Mouse (Mus musculus) activated CD4-positive, CD25-positive, alpha-beta regulatory T cell, adult 4 months (primary cell): ENCODE data around the gene Slc12a9. TPM values are rescaled to one million over a fixed set of nuclear protein-coding genes. Genes with fewer than 3 reads are reported as not detected.
"Not testable (repeated sequence)": the region's sequence is repeated elsewhere in the genome, so short reads cannot be mapped to it uniquely, and the experiment has no call there.

ENCODE experiments used
- ATAC-seq: one replicate; pipeline ENCODE4 v1.8.0; 2017
- polyA plus RNA-seq, 2 experiments: library from polyadenylated mRNA; unstranded; fragments of 100-300 nt; shearing (Covaris generic); gene quantifications; one replicate each; pipeline ENCODE4 v1.2.1; 2017

Slc12a9 gene
- polyA plus RNA-seq, 2 experiments from 2014 or later = 7.8 to 10.1 TPM

GRCm38 (mm10) chr5:137286655-137287031 is 46.8 kb downstream of the Slc12a9 start:
- ATAC-seq = no peak

- ATAC-seq = no peak
Observed at GRCm38 (mm10) chr5:137285986-137286385, 47.4 kb downstream of the Slc12a9 start.

GRCm38 (mm10) chr5:137285045-137285444 is 48.4 kb downstream of the Slc12a9 start:
- no peak for ATAC-seq

GRCm38 (mm10) chr5:137284411-137284810 is 49.0 kb downstream of the Slc12a9 start:
- not testable (repeated sequence) for ATAC-seq

- no peak for ATAC-seq
Observed at GRCm38 (mm10) chr5:137277360-137278342, 55.7 kb downstream of the Slc12a9 start.

- peak; percentile 80 for ATAC-seq
Observed at GRCm38 (mm10) chr5:137268131-137268910, 65.1 kb downstream of the Slc12a9 start.

- no peak for ATAC-seq
Observed at GRCm38 (mm10) chr5:137264787-137265186, 68.6 kb downstream of the Slc12a9 start.

Other genes starting within 250 kb of the Slc12a9 start
- gene Trim56, start 217.4 kb downstream of the Slc12a9 start, polyA plus RNA-seq = 10 to 100 TPM; 15.1 to 15.6 TPM
- under 1 TPM in 1 of 2 experiments, not detected in 1; 0.22 TPM for gene Muc3, start 184.3 kb downstream of the Slc12a9 start, polyA plus RNA-seq
- 1 to 10 TPM; 2.4 to 5.6 TPM for gene Muc3a, start 121.2 kb downstream of the Slc12a9 start, polyA plus RNA-seq
- not detected for gene Ache, start 46.1 kb downstream of the Slc12a9 start, polyA plus RNA-seq
- 1 to 10 TPM in 1 of 2 experiments, not detected in 1; 1.7 TPM for gene Ufsp1, start 39.0 kb downstream of the Slc12a9 start, polyA plus RNA-seq
- 10 to 100 TPM; 65.0 to 75.8 TPM for gene Srrt, start 25.9 kb downstream of the Slc12a9 start, polyA plus RNA-seq
- 1 to 10 TPM; 1.3 to 1.5 TPM for gene Trip6, start 19.2 kb downstream of the Slc12a9 start, polyA plus RNA-seq
- gene Ephb4, start 16.5 kb upstream of the Slc12a9 start, polyA plus RNA-seq = not detected
- gene Zan, start 143.5 kb upstream of the Slc12a9 start, polyA plus RNA-seq = under 1 TPM; 0.11 to 0.21 TPM
- gene Pop7, start 168.9 kb upstream of the Slc12a9 start, polyA plus RNA-seq = 10 to 100 TPM; 60.7 to 66.2 TPM
- 10 to 100 TPM; 18.5 to 22.6 TPM for gene Gigyf1, start 185.0 kb upstream of the Slc12a9 start, polyA plus RNA-seq
- not detected for gene Epo, start 199.6 kb upstream of the Slc12a9 start, polyA plus RNA-seq
- 10 to 100 TPM; 73.0 to 82.7 TPM for gene Gnb2, start 199.9 kb upstream of the Slc12a9 start, polyA plus RNA-seq
- gene Actl6b, start 219.9 kb upstream of the Slc12a9 start, polyA plus RNA-seq = not detected
- gene Tfr2, start 236.2 kb upstream of the Slc12a9 start, polyA plus RNA-seq = under 1 TPM; 0.60 to 0.79 TPM